Mouse (Mus musculus) liver, embryonic 15.5 days (tissue): Measurements from ENCODE around the gene Cfap20. TPM values are rescaled to one million over a fixed set of nuclear protein-coding genes. Genes with fewer than 3 reads are reported as not detected.
"Not testable (repeated sequence)": the region's sequence is repeated elsewhere in the genome, so short reads cannot be mapped to it uniquely, and the experiment has no call there.

ENCODE experiments used
- ATAC-seq: fragments of 200-750 bp; cut with Nextera tagmentation; 2 replicates; pipeline ENCODE4 v1.8.0; 2017; ENCODE audit warnings: moderate number of reproducible peaks, mild to moderate bottlenecking, moderate library complexity; ENCODE audit not compliant: insufficient read depth
- H3K27ac ChIP-seq: fragments of 300-500 bp; sonication (generic); replicated peaks from 2 replicates; pipeline ENCODE4 v1.5.1; 2015; ENCODE audit warnings: mild to moderate bottlenecking, inconsistent platforms
- H3K27me3 ChIP-seq: fragments of 300-500 bp; sonication (generic); 2 replicates; pipeline ENCODE4 v1.6.1; 2015; ENCODE audit warnings: mild to moderate bottlenecking, inconsistent platforms
- H3K36me3 ChIP-seq: fragments of 300-500 bp; sonication (generic); replicated peaks from 2 replicates; pipeline ENCODE4 v1.6.1; 2015; ENCODE audit warnings: moderate library complexity, mild to moderate bottlenecking, inconsistent platforms
- H3K4me1 ChIP-seq: fragments of 300-500 bp; sonication (generic); replicated peaks from 2 replicates; pipeline ENCODE4 v1.6.1; 2015; ENCODE audit warnings: inconsistent platforms
- H3K4me2 ChIP-seq: fragments of 300-500 bp; sonication (generic); 2 replicates; pipeline ENCODE4 v1.6.1; 2015; ENCODE audit warnings: moderate library complexity, mild to moderate bottlenecking, inconsistent platforms
- H3K4me3 ChIP-seq: fragments of 300-500 bp; sonication (generic); replicated peaks from 2 replicates; pipeline ENCODE4 v1.5.1; 2015; ENCODE audit warnings: mild to moderate bottlenecking, inconsistent platforms
- H3K9ac ChIP-seq: fragments of 300-500 bp; sonication (generic); 2 replicates; pipeline ENCODE4 v1.6.1; 2015; ENCODE audit warnings: moderate library complexity, mild to moderate bottlenecking, inconsistent platforms
- H3K9me3 ChIP-seq: fragments of 300-500 bp; sonication (generic); replicated peaks from 2 replicates; pipeline ENCODE4 v1.6.1; 2016; ENCODE audit warnings: inconsistent platforms
- WGBS: fragments of 180-500 bp; shearing (Covaris S2); methylation state at CpG from one replicate; pipeline ENCODE4 v1.1.7; 2015; ENCODE audit warnings: mixed read lengths; ENCODE audit not compliant: insufficient replicate concordance; 5-methylcytosine and 5-hydroxymethylcytosine counted together
- polyA plus RNA-seq: library from polyadenylated mRNA; unstranded; fragments of >200 nt; fragmentation: Nextera tagmentation; extraction: Ambion mirVana; gene quantifications from 2 replicates; pipeline ENCODE4 v1.2.1, GENCODE M21; 2015

The Cfap20 gene
- polyA plus RNA-seq, 1 experiment from 2014 or later = 31.5 TPM

GRCm38 (mm10) chr8:95387936-95388335 lies 46.7 kb downstream of the Cfap20 start:
- no peak overlapping the region for H3K27ac ChIP-seq
- no peak overlapping the region for H3K4me3 ChIP-seq
- H3K4me1 ChIP-seq = 0 out of 2 replicates have a peak, but pooled peaks cover 6% of the 10 kb centered on the region
- no peaks in the 10 kb centered on the region for H3K9me3 ChIP-seq
- H3K36me3 ChIP-seq = no peaks in the 10 kb centered on the region
- no peaks in the 10 kb centered on the region for H3K27me3 ChIP-seq
- 70% methylated on average over 7 of the region's 7 CpGs for WGBS
- H3K4me2 ChIP-seq = no peak overlapping the region
- ATAC-seq = no peak
- H3K9ac ChIP-seq = no peak overlapping the region

- H3K27me3 ChIP-seq = no peaks in the 10 kb centered on the region
- no peak overlapping the region for H3K4me3 ChIP-seq
- H3K9me3 ChIP-seq = no peaks in the 10 kb centered on the region
- no peaks in the 10 kb centered on the region for H3K36me3 ChIP-seq
- no peaks in the 10 kb centered on the region for H3K4me1 ChIP-seq
- H3K27ac ChIP-seq = no peak overlapping the region
- H3K4me2 ChIP-seq = no peak overlapping the region
- 72% methylated on average over 10 of the region's 10 CpGs for WGBS
- H3K9ac ChIP-seq = no peak overlapping the region
- ATAC-seq = no peak
Measured at GRCm38 (mm10) chr8:95387221-95387620, 47.4 kb downstream of the Cfap20 start.

- no peaks in the 10 kb centered on the region for H3K4me1 ChIP-seq
- 55% methylated on average over 5 of the region's 5 CpGs for WGBS
Measured at GRCm38 (mm10) chr8:95386037-95386436, 48.6 kb downstream of the Cfap20 start.

GRCm38 (mm10) chr8:95384501-95384900 lies 50.2 kb downstream of the Cfap20 start:
- WGBS = 70% methylated on average over 3 of the region's 3 CpGs
- Histone ChIP-seq H3K27me3 (no peaks in the 10 kb centered on the region), H3K36me3 (no peaks in the 10 kb centered on the region), H3K27ac (no peak overlapping the region), H3K9ac (no peak overlapping the region), H3K4me2 (no peak overlapping the region), H3K4me1 (no peaks in the 10 kb centered on the region), H3K9me3 (no peaks in the 10 kb centered on the region), H3K4me3 (no peak overlapping the region)
- no peak for ATAC-seq

More at GRCm38 (mm10) chr8:95386037-95386436, 48.6 kb downstream of the Cfap20 start:
- H3K9ac ChIP-seq = no peak overlapping the region
- no peak overlapping the region for H3K27ac ChIP-seq
- H3K36me3 ChIP-seq = no peaks in the 10 kb centered on the region
- no peak for ATAC-seq
- H3K4me3 ChIP-seq = no peak overlapping the region
- no peak overlapping the region for H3K4me2 ChIP-seq
- H3K27me3 ChIP-seq = no peaks in the 10 kb centered on the region
- no peaks in the 10 kb centered on the region for H3K9me3 ChIP-seq

GRCm38 (mm10) chr8:95381595-95381994 lies 53.1 kb downstream of the Cfap20 start:
- no peaks in the 10 kb centered on the region; the same call in 1 of the 2 replicates for H3K4me1 ChIP-seq
- no peak for ATAC-seq
- no peak overlapping the region for H3K4me3 ChIP-seq
- no peak overlapping the region for H3K27ac ChIP-seq
- no peaks in the 10 kb centered on the region for H3K27me3 ChIP-seq
- no peaks in the 10 kb centered on the region for H3K36me3 ChIP-seq
- 61% methylated on average over 3 of the region's 3 CpGs for WGBS
- no peak overlapping the region for H3K9ac ChIP-seq
- H3K4me2 ChIP-seq = no peak overlapping the region
- H3K9me3 ChIP-seq = no peaks in the 10 kb centered on the region

GRCm38 (mm10) chr8:95380953-95381352 lies 53.7 kb downstream of the Cfap20 start:
- H3K4me2 ChIP-seq = no peak overlapping the region
- no peaks in the 10 kb centered on the region for H3K9me3 ChIP-seq
- no peaks in the 10 kb centered on the region; the same call in 1 of the 2 replicates for H3K4me1 ChIP-seq
- H3K36me3 ChIP-seq = no peaks in the 10 kb centered on the region
- no peak for ATAC-seq
- H3K9ac ChIP-seq = no peak overlapping the region
- H3K27ac ChIP-seq = no peak overlapping the region
- peaks cover 4% of the 10 kb centered on the region; the same call in 1 of the 2 replicates for H3K27me3 ChIP-seq
- H3K4me3 ChIP-seq = no peak overlapping the region

GRCm38 (mm10) chr8:95378928-95379327 lies 55.7 kb downstream of the Cfap20 start:
- not testable (repeated sequence) for H3K4me1 ChIP-seq, ATAC-seq, H3K9ac ChIP-seq, H3K4me3 ChIP-seq, H3K36me3 ChIP-seq, H3K27ac ChIP-seq, H3K4me2 ChIP-seq, H3K9me3 ChIP-seq, H3K27me3 ChIP-seq
- WGBS = 80% methylated on average over 11 of the region's 11 CpGs

- H3K4me3 ChIP-seq = no peak overlapping the region
- H3K4me2 ChIP-seq = no peak overlapping the region
- no peak overlapping the region for H3K9ac ChIP-seq
- no peaks in the 10 kb centered on the region for H3K36me3 ChIP-seq
- H3K9me3 ChIP-seq = no peaks in the 10 kb centered on the region
- 34% methylated on average over 7 of the region's 7 CpGs for WGBS
- ATAC-seq = no peak
- no peak overlapping the region for H3K27ac ChIP-seq
- peaks cover 4% of the 10 kb centered on the region; the same call in 1 of the 2 replicates for H3K27me3 ChIP-seq
- H3K4me1 ChIP-seq = no peaks in the 10 kb centered on the region; the same call in 1 of the 2 replicates
Measured at GRCm38 (mm10) chr8:95377863-95378291, 56.8 kb downstream of the Cfap20 start.

GRCm38 (mm10) chr8:95377101-95377500 lies 57.6 kb downstream of the Cfap20 start:
- no peak overlapping the region for H3K4me2 ChIP-seq
- no peaks in the 10 kb centered on the region for H3K9me3 ChIP-seq
- peaks cover 4% of the 10 kb centered on the region; the same call in 1 of the 2 replicates for H3K27me3 ChIP-seq
- H3K4me1 ChIP-seq = no peaks in the 10 kb centered on the region; the same call in 1 of the 2 replicates
- H3K4me3 ChIP-seq = no peak overlapping the region
- H3K9ac ChIP-seq = no peak overlapping the region
- no peak for ATAC-seq
- no peak overlapping the region for H3K27ac ChIP-seq
- no peaks in the 10 kb centered on the region for H3K36me3 ChIP-seq
- 56% methylated on average over 4 of the region's 4 CpGs for WGBS

- no peak overlapping the region for H3K4me2 ChIP-seq
- H3K27me3 ChIP-seq = peaks cover 4% of the 10 kb centered on the region; the same call in 1 of the 2 replicates
Measured at GRCm38 (mm10) chr8:95376309-95376999, 58.2 kb downstream of the Cfap20 start.

GRCm38 (mm10) chr8:95375374-95375930 lies 59.2 kb downstream of the Cfap20 start:
- H3K4me2 ChIP-seq = no peak overlapping the region
- H3K27ac ChIP-seq = no peak overlapping the region
- H3K9ac ChIP-seq = no peak overlapping the region
- H3K36me3 ChIP-seq = no peaks in the 10 kb centered on the region
- no peaks in the 10 kb centered on the region; the same call in 1 of the 2 replicates for H3K4me1 ChIP-seq
- no peak overlapping the region for H3K4me3 ChIP-seq
- WGBS = 57% methylated on average over 7 of the region's 7 CpGs
- no peaks in the 10 kb centered on the region for H3K9me3 ChIP-seq
- H3K27me3 ChIP-seq = peaks cover 4% of the 10 kb centered on the region; the same call in 1 of the 2 replicates
- ATAC-seq = no peak

More at GRCm38 (mm10) chr8:95376309-95376999, 58.2 kb downstream of the Cfap20 start:
- no peak overlapping the region for H3K9ac ChIP-seq
- H3K4me3 ChIP-seq = no peak overlapping the region
- no peaks in the 10 kb centered on the region for H3K36me3 ChIP-seq
- H3K9me3 ChIP-seq = no peaks in the 10 kb centered on the region
- no peak for ATAC-seq
- no peak overlapping the region for H3K27ac ChIP-seq
- H3K4me1 ChIP-seq = no peaks in the 10 kb centered on the region; the same call in 1 of the 2 replicates
- 68% methylated on average over 12 of the region's 12 CpGs for WGBS
